Mouse (Mus musculus): Measurements from ENCODE around the gene Creb5. TPM values are rescaled to one million over a fixed set of nuclear protein-coding genes. Genes with fewer than 3 reads are reported as not detected.

The Creb5 gene
- polyA plus RNA-seq, 1 experiment from 2014 or later: 5.4 TPM

GRCm38 (mm10) chr6:53497904-53498536 is 210.9 kb downstream of the Creb5 start:
- Histone ChIP-seq H3K36me3 (ENCODE audit: insufficient read depth, low read length) (no peaks in the 10 kb centered on the region), H3K9me3 (ENCODE audit: low read length) (no peaks in the 10 kb centered on the region), H3K4me3 (ENCODE audit: low read depth, low read length) (no peak overlapping the region), H3K27ac (ENCODE audit: low read length) (no peak overlapping the region), H3K4me1 (ENCODE audit: insufficient read depth, low read depth, low read length) (no peaks in the 10 kb centered on the region), H3K27me3 (replicated peaks; ENCODE audit: insufficient read depth, low read length) (no peaks in the 10 kb centered on the region), H3K4me2 (replicated peaks; ENCODE audit: low read depth, low read length) (no peak overlapping the region), H3K9ac (replicated peaks; ENCODE audit: low read depth) (no peak overlapping the region)
- peak; percentile 37; the same call in 1 of the 2 replicates for ATAC-seq
- 83% methylated on average over 10 of the region's 10 CpGs for WGBS
- peak; percentile 54 for DNase-seq (ENCODE audit: low spot score)
- no peak for TF ChIP-seq CTCF (IDR thresholded peaks at IDR 0.05)
- no peak for TF ChIP-seq EP300 (IDR thresholded peaks at IDR 0.05)

- no peaks in the 10 kb centered on the region for H3K9me3 ChIP-seq (ENCODE audit: low read length)
- TF ChIP-seq CTCF (IDR thresholded peaks at IDR 0.05) (no peak), EP300 (IDR thresholded peaks at IDR 0.05) (no peak)
- H3K9ac ChIP-seq (replicated peaks; ENCODE audit: low read depth): no peak overlapping the region
- H3K4me2 ChIP-seq (replicated peaks; ENCODE audit: low read depth, low read length): no peak overlapping the region
- ATAC-seq (no peak), DNase-seq (ENCODE audit: low spot score) (no peak)
- H3K27ac ChIP-seq (ENCODE audit: low read length): no peak overlapping the region
- no peaks in the 10 kb centered on the region for H3K36me3 ChIP-seq (ENCODE audit: insufficient read depth, low read length)
- no peak overlapping the region for H3K4me3 ChIP-seq (ENCODE audit: low read depth, low read length)
- WGBS: 78% methylated on average over 8 of the region's 8 CpGs
- no peaks in the 10 kb centered on the region for H3K4me1 ChIP-seq (ENCODE audit: insufficient read depth, low read depth, low read length)
- no peaks in the 10 kb centered on the region for H3K27me3 ChIP-seq (replicated peaks; ENCODE audit: insufficient read depth, low read length)
Measured at GRCm38 (mm10) chr6:53499621-53500295, 212.7 kb downstream of the Creb5 start.

- Histone ChIP-seq H3K4me3 (ENCODE audit: low read depth, low read length) (no peak overlapping the region), H3K9me3 (ENCODE audit: low read length) (no peaks in the 10 kb centered on the region), H3K9ac (replicated peaks; ENCODE audit: low read depth) (no peak overlapping the region), H3K27me3 (replicated peaks; ENCODE audit: insufficient read depth, low read length) (no peaks in the 10 kb centered on the region), H3K4me1 (ENCODE audit: insufficient read depth, low read depth, low read length) (no peaks in the 10 kb centered on the region), H3K36me3 (ENCODE audit: insufficient read depth, low read length) (no peaks in the 10 kb centered on the region), H3K27ac (ENCODE audit: low read length) (no peak overlapping the region), H3K4me2 (replicated peaks; ENCODE audit: low read depth, low read length) (no peak overlapping the region)
- no peak for TF ChIP-seq CTCF (IDR thresholded peaks at IDR 0.05)
- TF ChIP-seq EP300 (IDR thresholded peaks at IDR 0.05): no peak
- 74% methylated on average over 1 of the region's 1 CpGs for WGBS
- ATAC-seq: no peak
- no peak for DNase-seq (ENCODE audit: low spot score)
Measured at GRCm38 (mm10) chr6:53501236-53501635, 214.2 kb downstream of the Creb5 start.

- ATAC-seq (no peak), DNase-seq (ENCODE audit: low spot score) (no peak)
- Histone ChIP-seq H3K4me1 (ENCODE audit: insufficient read depth, low read depth, low read length) (no peaks in the 10 kb centered on the region), H3K4me2 (replicated peaks; ENCODE audit: low read depth, low read length) (no peak overlapping the region), H3K36me3 (ENCODE audit: insufficient read depth, low read length) (no peaks in the 10 kb centered on the region), H3K27me3 (replicated peaks; ENCODE audit: insufficient read depth, low read length) (no peaks in the 10 kb centered on the region), H3K9me3 (ENCODE audit: low read length) (no peaks in the 10 kb centered on the region), H3K27ac (ENCODE audit: low read length) (no peak overlapping the region), H3K9ac (replicated peaks; ENCODE audit: low read depth) (no peak overlapping the region), H3K4me3 (ENCODE audit: low read depth, low read length) (no peak overlapping the region)
- no peak for TF ChIP-seq CTCF (IDR thresholded peaks at IDR 0.05)
- no peak for TF ChIP-seq EP300 (IDR thresholded peaks at IDR 0.05)
- 65% methylated on average over 3 of the region's 3 CpGs for WGBS
Measured at GRCm38 (mm10) chr6:53506947-53507564, 220.0 kb downstream of the Creb5 start.

- no peak overlapping the region for H3K27ac ChIP-seq (ENCODE audit: low read length)
- WGBS: 88% methylated on average over 3 of the region's 3 CpGs
- no peak overlapping the region for H3K4me3 ChIP-seq (ENCODE audit: low read depth, low read length)
- no peaks in the 10 kb centered on the region for H3K4me1 ChIP-seq (ENCODE audit: insufficient read depth, low read depth, low read length)
- ATAC-seq (no peak), DNase-seq (ENCODE audit: low spot score) (no peak)
- TF ChIP-seq EP300 (IDR thresholded peaks at IDR 0.05) (no peak), CTCF (IDR thresholded peaks at IDR 0.05) (no peak)
- H3K36me3 ChIP-seq (ENCODE audit: insufficient read depth, low read length): no peaks in the 10 kb centered on the region
- no peak overlapping the region for H3K4me2 ChIP-seq (replicated peaks; ENCODE audit: low read depth, low read length)
- H3K9ac ChIP-seq (replicated peaks; ENCODE audit: low read depth): no peak overlapping the region
- H3K27me3 ChIP-seq (replicated peaks; ENCODE audit: insufficient read depth, low read length): no peaks in the 10 kb centered on the region
- H3K9me3 ChIP-seq (ENCODE audit: low read length): no peaks in the 10 kb centered on the region
Measured at GRCm38 (mm10) chr6:53508847-53509494, 221.9 kb downstream of the Creb5 start.

GRCm38 (mm10) chr6:53510005-53510404 is 222.9 kb downstream of the Creb5 start:
- Histone ChIP-seq H3K9ac (replicated peaks; ENCODE audit: low read depth) (no peak overlapping the region), H3K4me1 (ENCODE audit: insufficient read depth, low read depth, low read length) (no peaks in the 10 kb centered on the region), H3K36me3 (ENCODE audit: insufficient read depth, low read length) (no peaks in the 10 kb centered on the region), H3K27me3 (replicated peaks; ENCODE audit: insufficient read depth, low read length) (no peaks in the 10 kb centered on the region), H3K9me3 (ENCODE audit: low read length) (no peaks in the 10 kb centered on the region), H3K27ac (ENCODE audit: low read length) (no peak overlapping the region), H3K4me3 (ENCODE audit: low read depth, low read length) (no peak overlapping the region), H3K4me2 (replicated peaks; ENCODE audit: low read depth, low read length) (no peak overlapping the region)
- no peak for ATAC-seq
- TF ChIP-seq EP300 (IDR thresholded peaks at IDR 0.05) (no peak), CTCF (IDR thresholded peaks at IDR 0.05) (no peak; the same call in 1 of the 2 replicates)
- no peak for DNase-seq (ENCODE audit: low spot score)
- WGBS: 57% methylated on average over 7 of the region's 7 CpGs

Data from lung, postnatal 0 days (tissue).